Mouse (Mus musculus): ENCODE results near the gene Fancf. TPM values are rescaled to one million over a fixed set of nuclear protein-coding genes. Genes with fewer than 3 reads are reported as not detected.

Gene Fancf
- total RNA-seq (2023), result 6.0 TPM

DNA sequence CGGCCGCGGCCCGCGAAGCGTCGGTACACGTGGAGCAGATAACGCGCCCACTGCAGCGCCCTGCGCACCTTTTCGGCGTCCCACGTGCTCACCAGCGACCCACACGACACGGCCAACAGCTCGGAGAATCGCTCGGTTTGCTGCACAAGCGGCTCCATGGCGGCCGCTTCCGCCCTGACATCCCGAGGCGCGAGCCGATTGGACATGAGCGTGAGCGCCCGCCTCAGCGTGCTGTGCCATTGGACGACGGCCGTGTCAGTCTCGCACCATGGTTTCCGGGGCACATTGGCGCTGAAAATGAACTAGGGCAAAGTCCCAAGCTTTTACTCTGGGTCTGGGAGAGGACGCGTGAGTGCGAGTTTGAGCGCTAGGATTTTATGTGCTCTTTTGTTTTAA lies at the start of gene Fancf:
Gene Fancf, minus strand, starts transcription at position 171 of the 396 bp plus-strand sequence.

DNA sequence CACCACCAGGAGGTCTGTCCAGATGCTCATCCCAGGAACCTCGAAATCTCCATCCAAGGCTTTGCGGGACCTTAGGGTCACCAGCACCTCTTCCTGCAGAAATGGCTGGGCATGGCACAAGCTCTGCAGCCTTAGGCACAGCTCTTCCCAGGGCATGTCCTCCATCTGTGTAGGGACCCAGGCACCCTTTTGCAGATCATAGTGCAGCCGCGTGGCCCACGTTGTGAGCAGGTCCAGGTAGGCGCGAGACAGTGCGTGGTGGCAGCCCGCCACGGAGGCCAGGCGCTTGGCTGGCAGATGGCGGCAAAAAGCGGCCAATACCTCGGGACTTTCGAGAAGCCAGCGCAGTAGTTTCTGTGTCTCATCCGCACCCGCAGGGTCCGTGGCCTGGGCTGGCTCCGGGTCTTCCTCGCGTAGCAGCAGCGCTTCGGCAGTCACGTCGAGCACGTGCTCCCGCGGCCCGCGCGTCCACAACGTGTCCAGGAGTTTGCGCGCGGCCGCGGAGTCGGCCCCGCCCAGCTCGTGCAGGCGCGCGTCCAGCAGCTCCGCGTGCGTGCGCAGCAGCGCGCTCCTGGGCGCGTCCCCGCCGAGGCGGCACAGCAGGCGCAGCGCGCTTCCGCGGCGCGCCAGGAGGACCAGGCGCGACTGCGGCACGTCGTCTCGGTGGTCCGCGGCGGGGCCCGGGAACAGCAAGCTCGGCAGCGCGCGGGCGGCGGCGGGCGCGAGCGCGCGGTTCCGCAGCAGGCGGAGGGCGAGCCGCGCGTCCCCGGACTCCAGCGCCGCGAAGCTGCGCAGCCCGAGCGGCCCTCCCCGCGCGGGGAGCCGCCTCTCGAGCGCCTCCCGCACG lies 594 bp downstream of the Fancf start, which contains the start of gene Gas2:
Gene Gas2, plus strand, starts transcription at position 766 of the 847 bp plus-strand sequence.

Other genes with a start within 250 kb of the Fancf start
- not detected for gene Slc17a6, start 240.3 kb downstream of the Fancf start, total RNA-seq (2023)
- gene Gas2, start 252 bp downstream of the Fancf start, total RNA-seq (2023), result 2.0 TPM
- gene Svip, start 143.8 kb upstream of the Fancf start, total RNA-seq (2023), result 0.18 TPM
- gene 1700015G11Rik, start 153.5 kb upstream of the Fancf start, total RNA-seq (2023), result not detected